Mouse (Mus musculus) megakaryocyte, embryonic 14.5 days (primary cell): ENCODE measurements at regions not wholly inside any gene's neighbourhood (a gene's known extent, or its start where the extent isn't known, plus 50 kb on each side); places are given as distances from the start of the nearest gene placed in this dataset.

Source experiments
- FLI1 ChIP-seq: IDR thresholded peaks from 2 replicates; pipeline ENCODE4 v1.6.1; 2012; ENCODE audit warnings: low read length, inconsistent platforms, mixed read lengths
- GATA1 ChIP-seq: IDR thresholded peaks from 3 replicates; pipeline ENCODE4 v1.6.1; 2012; ENCODE audit warnings: mixed read lengths, low read length, inconsistent platforms, borderline replicate concordance

- TF ChIP-seq GATA1 (no peak), FLI1 (no peak)
These were observed 313.3 kb downstream of the Glrx3 start for GRCm38 (mm10) chr7:137750741-137751140.
